Mouse (Mus musculus) CH12.LX (cell line): ENCODE measurements around the gene March9. TPM values are rescaled to one million over a fixed set of nuclear protein-coding genes. Genes with fewer than 3 reads are reported as not detected.

Experiments used
- DNase-seq: peaks from one replicate; pipeline ENCODE4 v3.0.0-alpha.2; 2013; ENCODE audit errors: extremely low read depth
- H3K27ac ChIP-seq: 2 replicates; pipeline ENCODE4 v1.5.1; 2012; ENCODE audit warnings: low read depth, mild to moderate bottlenecking, control low read depth, moderate library complexity; ENCODE audit not compliant: insufficient read depth
- H3K27me3 ChIP-seq: replicated peaks from 2 replicates; pipeline ENCODE3; 2012; ENCODE audit warnings: inconsistent platforms
- H3K36me3 ChIP-seq, 2 experiments: replicated peaks in 1 of 2; 2 replicates each; pipeline versions ENCODE3 to v1.6.1; 2012; ENCODE audit warnings: inconsistent platforms in 1 of 2, low read length in 1 of 2, mild to moderate bottlenecking in 1 of 2, mixed read lengths in 1 of 2, moderate library complexity in 1 of 2; ENCODE audit not compliant: control insufficient read depth in 1 of 2, insufficient read depth in 1 of 2
- H3K4me1 ChIP-seq, 2 experiments: 2 replicates each; pipeline ENCODE4 v1.6.1; 2012; ENCODE audit warnings: inconsistent platforms in 1 of 2, moderate library complexity in 1 of 2; ENCODE audit not compliant: insufficient read depth in 2 of 2, control insufficient read depth in 1 of 2
- H3K4me2 ChIP-seq: 2 replicates; pipeline ENCODE4 v1.6.1; 2012; ENCODE audit warnings: low read depth, mild to moderate bottlenecking, control low read depth; ENCODE audit not compliant: poor library complexity, insufficient read depth, severe bottlenecking
- H3K4me3 ChIP-seq, 3 experiments: fragments of 150-350 bp in 1 of 3; sonication (generic) in 1 of 3; replicated peaks in 1 of 3; 2 replicates each; pipeline versions ENCODE3 to v1.5.1; 2011 to 2012; ENCODE audit warnings: low read depth in 2 of 3, low read length in 2 of 3, mild to moderate bottlenecking in 2 of 3, moderate library complexity in 2 of 3, control low read depth in 1 of 3, improper control_type of control experiment in 1 of 3, inconsistent platforms in 1 of 3, mixed read lengths in 1 of 3; ENCODE audit not compliant: poor library complexity in 1 of 3
- H3K79me2 ChIP-seq: replicated peaks from 2 replicates; pipeline ENCODE4 v1.6.1; 2012; ENCODE audit warnings: mild to moderate bottlenecking, moderate library complexity; ENCODE audit not compliant: control insufficient read depth, poor library complexity, insufficient read depth, severe bottlenecking; ENCODE audit errors: extremely low read depth
- H3K9ac ChIP-seq: 2 replicates; pipeline ENCODE4 v1.6.1; 2012; ENCODE audit warnings: low read depth, mild to moderate bottlenecking, control low read depth, moderate library complexity; ENCODE audit not compliant: insufficient read depth
- H3K9me3 ChIP-seq: replicated peaks from 2 replicates; pipeline ENCODE3; 2012; ENCODE audit warnings: low read length, inconsistent platforms, mixed read lengths
- KAT2A ChIP-seq: IDR thresholded peaks from 2 replicates; pipeline ENCODE4 v1.6.1; 2012; ENCODE audit warnings: low read length, improper control_type of control experiment, inconsistent platforms; ENCODE audit not compliant: insufficient replicate concordance
- MAFK ChIP-seq: IDR thresholded peaks from 2 replicates; pipeline ENCODE4 v1.6.1; 2011; ENCODE audit warnings: low read length, improper control_type of control experiment; ENCODE audit not compliant: insufficient replicate concordance
- MEF2A ChIP-seq: IDR thresholded peaks from 2 replicates; pipeline ENCODE4 v1.6.1; 2014; ENCODE audit warnings: low read depth, mild to moderate bottlenecking, inconsistent platforms, low read length, improper control_type of control experiment, borderline replicate concordance
- NELFE ChIP-seq: IDR thresholded peaks from 2 replicates; pipeline ENCODE4 v1.6.1; 2011; ENCODE audit warnings: low read depth, low read length, improper control_type of control experiment
- NRF1 ChIP-seq: IDR thresholded peaks from 2 replicates; pipeline ENCODE4 v1.6.1; 2014; ENCODE audit warnings: low read depth, mild to moderate bottlenecking, inconsistent platforms, low read length, improper control_type of control experiment, moderate library complexity
- RCOR1 ChIP-seq: conservative IDR thresholded peaks from 2 replicates; pipeline ENCODE4 v1.6.1; 2012; ENCODE audit warnings: low read depth, mild to moderate bottlenecking, inconsistent platforms, low read length, improper control_type of control experiment
- TCF12 ChIP-seq: IDR thresholded peaks from 2 replicates; pipeline ENCODE4 v1.6.1; 2014; ENCODE audit warnings: low read depth, mild to moderate bottlenecking, inconsistent platforms, low read length, improper control_type of control experiment
- UBTF ChIP-seq: IDR thresholded peaks from 2 replicates; pipeline ENCODE4 v1.6.1; 2012; ENCODE audit warnings: low read depth, mild to moderate bottlenecking, inconsistent platforms, low read length, improper control_type of control experiment, moderate library complexity
- USF1 ChIP-seq: IDR thresholded peaks from 2 replicates; pipeline ENCODE4 v1.6.1; 2014; ENCODE audit warnings: low read depth, mild to moderate bottlenecking, inconsistent platforms, low read length, improper control_type of control experiment
- ZMIZ1 ChIP-seq: IDR thresholded peaks from 2 replicates; pipeline ENCODE4 v1.6.1; 2012; ENCODE audit warnings: low read depth, mild to moderate bottlenecking, inconsistent platforms, low read length, improper control_type of control experiment
- dilution Hi-C: fragments of 300-500 bp; cut with MboI; formaldehyde crosslinking; loops from 2 replicates; pipeline ENCODE4 v1.14.3; 2020; ENCODE audit warnings: low sequenced_read_pairs; ENCODE audit not compliant: extremely low pct_unique_long_range_greater_than_20kb, extremely low pct_ligation_motif_present
- in situ Hi-C: fragments of 300-500 bp; cut with MboI; formaldehyde crosslinking; loops from 3 replicates; pipeline ENCODE4 v1.14.3; 2019; ENCODE audit warnings: low sequenced_read_pairs, low pct_ligation_motif_present, low pct_unique_long_range_greater_than_20kb, mixed read lengths
- polyA plus RNA-seq: library from polyadenylated mRNA; unstranded; fragments of >175 nt; gene quantifications from 2 replicates; pipeline ENCODE4 v1.2.1, GENCODE M21; 2012; ENCODE audit warnings: low read depth; ENCODE audit not compliant: insufficient read length
- total RNA-seq, 2 experiments: library from RNA; depleted of rRNA; stranded (reverse); fragments of 300-350 nt in 1 of 2; fragments of >200 nt in 1 of 2; gene quantifications; 2 replicates each; pipeline ENCODE4 v1.2.3; 2012 to 2014

The March9 gene
- total and polyA plus RNA-seq, 3 experiments: 0.68 to 3.4 (median 1.0) TPM

DNA sequence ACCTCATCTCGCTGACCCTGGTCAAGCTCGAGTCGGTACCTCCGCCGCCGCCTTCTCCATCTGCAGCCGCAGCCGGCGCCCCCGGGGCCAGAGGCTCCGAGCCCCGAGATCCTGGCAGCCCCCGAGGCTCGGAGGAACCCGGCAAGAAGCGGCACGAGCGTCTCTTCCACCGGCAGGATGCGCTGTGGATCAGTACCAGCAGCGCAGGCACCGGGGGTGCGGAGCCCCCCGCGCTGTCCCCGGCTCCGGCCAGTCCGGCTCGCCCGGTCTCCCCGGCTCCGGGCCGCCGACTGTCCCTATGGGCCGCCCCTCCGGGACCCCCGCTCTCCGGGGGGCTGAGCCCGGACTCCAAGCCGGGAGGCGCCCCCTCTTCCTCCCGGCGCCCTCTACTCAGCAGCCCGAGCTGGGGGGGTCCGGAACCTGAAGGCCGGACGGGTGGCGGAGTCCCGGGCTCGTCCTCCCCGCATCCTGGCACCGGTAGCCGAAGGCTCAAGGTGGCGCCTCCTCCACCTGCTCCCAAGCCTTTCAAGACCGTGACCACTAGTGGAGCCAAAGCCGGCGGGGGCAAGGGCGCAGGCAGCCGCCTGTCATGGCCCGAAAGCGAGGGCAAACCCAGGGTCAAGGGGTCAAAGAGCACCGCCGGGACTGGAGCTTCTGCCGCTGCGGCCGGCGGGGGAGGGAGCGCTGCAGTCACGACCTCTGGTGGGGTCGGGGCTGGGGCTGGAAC is 19.8 kb upstream of the March9 start:
- no peak overlapping the region for H3K9ac ChIP-seq
- peaks cover 38 to 72% of the 10 kb centered on the region in 2 experiments for H3K36me3 ChIP-seq
- dilution Hi-C loops: no loop called here

GRCm38 (mm10) chr10:127078677-127079575 is 18.9 kb upstream of the March9 start:
- peaks cover 9% of the 10 kb centered on the region for H3K79me2 ChIP-seq
- no peaks in the 10 kb centered on the region for H3K27me3 ChIP-seq
- no peak overlapping the region for H3K9ac ChIP-seq
- H3K4me3 ChIP-seq: no peak overlapping the region
- in situ Hi-C loops: no loop called here
- no peak overlapping the region for H3K4me2 ChIP-seq
- H3K27ac ChIP-seq: no peak overlapping the region
- TF ChIP-seq NELFE (no peak), UBTF (no peak), MEF2A (no peak), RCOR1 (no peak), MAFK (no peak), NRF1 (no peak), USF1 (no peak), ZMIZ1 (no peak)
- no peaks in the 10 kb centered on the region for H3K9me3 ChIP-seq
- peaks cover 30 to 63% of the 10 kb centered on the region in 2 experiments for H3K36me3 ChIP-seq
- dilution Hi-C loops: no loop called here
- DNase-seq: no peak
- H3K4me1 ChIP-seq: peaks cover 4 to 20% of the 10 kb centered on the region in 2 experiments; a peak in 3 of 4 replicates

More for the DNA sequence above, 19.8 kb upstream of the March9 start:
- TF ChIP-seq TCF12 (no peak), KAT2A (no peak)
- H3K4me3 ChIP-seq: no peak overlapping the region
- no peak overlapping the region for H3K27ac ChIP-seq
- no peaks in the 10 kb centered on the region for H3K27me3 ChIP-seq
- H3K9me3 ChIP-seq: no peaks in the 10 kb centered on the region
- peaks cover 4 to 20% of the 10 kb centered on the region in 2 experiments; a peak in 3 of 4 replicates for H3K4me1 ChIP-seq
- no peak overlapping the region for H3K4me2 ChIP-seq
- no peak for DNase-seq
- in situ Hi-C loops: no loop called here
- H3K79me2 ChIP-seq: peaks cover 9% of the 10 kb centered on the region
